Mouse (Mus musculus) midbrain, embryonic 16.5 days (tissue): Measurements from ENCODE around the gene Myh9. TPM values are rescaled to one million over a fixed set of nuclear protein-coding genes. Genes with fewer than 3 reads are reported as not detected.
A peak's percentile ranks its signal among the peaks of the same experiment; 100 is the strongest.
"Not testable (repeated sequence)": the region's sequence is repeated elsewhere in the genome, so short reads cannot be mapped to it uniquely, and the experiment has no call there.

Source experiments
- ATAC-seq: fragments of 200-750 bp; cut with Nextera tagmentation; 2 replicates; pipeline ENCODE4 v1.8.0; 2017; ENCODE audit warnings: moderate TSS enrichment
- H3K27ac ChIP-seq: fragments of 300-500 bp; sonication (generic); 2 replicates; pipeline ENCODE4 v1.5.1; 2014; ENCODE audit warnings: mild to moderate bottlenecking, low read length, mixed read lengths
- H3K27me3 ChIP-seq: fragments of 300-500 bp; sonication (generic); 2 replicates; pipeline ENCODE4 v1.6.1; 2014; ENCODE audit warnings: low read depth, low read length, mixed read lengths; ENCODE audit not compliant: control insufficient read depth, insufficient read depth
- H3K36me3 ChIP-seq: fragments of 300-500 bp; sonication (generic); 2 replicates; pipeline ENCODE4 v1.6.1; 2014; ENCODE audit warnings: mild to moderate bottlenecking, low read length, moderate library complexity, mixed read lengths; ENCODE audit not compliant: control insufficient read depth, insufficient read depth
- H3K4me1 ChIP-seq: fragments of 300-500 bp; sonication (generic); 2 replicates; pipeline ENCODE4 v1.6.1; 2014; ENCODE audit warnings: mild to moderate bottlenecking, low read length, mixed read lengths; ENCODE audit not compliant: control insufficient read depth, insufficient read depth
- H3K4me2 ChIP-seq: fragments of 300-500 bp; sonication (generic); 2 replicates; pipeline ENCODE4 v1.6.1; 2014; ENCODE audit warnings: mild to moderate bottlenecking, low read length, mixed read lengths
- H3K4me3 ChIP-seq: fragments of 300-500 bp; sonication (generic); 2 replicates; pipeline ENCODE4 v1.5.1; 2014; ENCODE audit warnings: low read depth, mild to moderate bottlenecking, low read length, moderate library complexity, mixed read lengths
- H3K9ac ChIP-seq: fragments of 300-500 bp; sonication (generic); 2 replicates; pipeline ENCODE4 v1.6.1; 2014; ENCODE audit warnings: low read depth, low read length, mixed read lengths
- H3K9me3 ChIP-seq: fragments of 300-500 bp; sonication (generic); replicated peaks from 2 replicates; pipeline ENCODE4 v1.6.1; 2014; ENCODE audit warnings: mild to moderate bottlenecking, low read length, mixed read lengths; ENCODE audit not compliant: control insufficient read depth, poor library complexity, severe bottlenecking
- WGBS: fragments of 180-500 bp; shearing (Covaris S2); extraction: QIAGEN DNeasy Blood & Tissue Kit; methylation state at CpG from one replicate; pipeline ENCODE4 v1.1.7; 2014; 5-methylcytosine and 5-hydroxymethylcytosine counted together
- polyA plus RNA-seq: library from polyadenylated mRNA; unstranded; fragments of >200 nt; fragmentation: Nextera tagmentation; extraction: Ambion mirVana; gene quantifications from 2 replicates; pipeline ENCODE4 v1.2.1, GENCODE M21; 2015

Myh9 gene
- polyA plus RNA-seq, 1 experiment from 2014 or later: 9.5 TPM

GRCm38 (mm10) chr15:77847826-77848225 is 5.9 kb upstream of the Myh9 start:
- Histone ChIP-seq H3K9ac (no peak overlapping the region), H3K36me3 (no peaks in the 10 kb centered on the region), H3K4me1 (no peaks in the 10 kb centered on the region), H3K27me3 (no peaks in the 10 kb centered on the region), H3K4me2 (no peak overlapping the region), H3K4me3 (no peak overlapping the region), H3K27ac (no peak overlapping the region), H3K9me3 (no peaks in the 10 kb centered on the region)
- WGBS: 73% methylated on average over 3 of the region's 3 CpGs
- ATAC-seq: no peak

- Histone ChIP-seq H3K4me1 (0 out of 2 replicates have a peak, but pooled peaks cover 3% of the 10 kb centered on the region), H3K9ac (no peak overlapping the region), H3K27ac (no peak overlapping the region), H3K36me3 (no peaks in the 10 kb centered on the region), H3K27me3 (no peaks in the 10 kb centered on the region), H3K4me3 (no peak overlapping the region), H3K4me2 (no peak overlapping the region), H3K9me3 (no peaks in the 10 kb centered on the region)
- no peak for ATAC-seq
- 76% methylated on average over 3 of the region's 3 CpGs for WGBS
Observed at GRCm38 (mm10) chr15:77847108-77847507, 5.1 kb upstream of the Myh9 start.

- H3K4me3 ChIP-seq, ATAC-seq, H3K27me3 ChIP-seq, H3K4me2 ChIP-seq, H3K9me3 ChIP-seq, H3K36me3 ChIP-seq, H3K9ac ChIP-seq, H3K27ac ChIP-seq, H3K4me1 ChIP-seq: not testable (repeated sequence)
- 87% methylated on average over 11 of the region's 11 CpGs for WGBS
Observed at GRCm38 (mm10) chr15:77845931-77846595, 4.1 kb upstream of the Myh9 start.

- no peak overlapping the region for H3K4me3 ChIP-seq
- no peaks in the 10 kb centered on the region for H3K27me3 ChIP-seq
- H3K4me1 ChIP-seq: peaks cover 13% of the 10 kb centered on the region
- no peak overlapping the region for H3K4me2 ChIP-seq
- no peak overlapping the region for H3K27ac ChIP-seq
- H3K9me3 ChIP-seq: no peaks in the 10 kb centered on the region
- 90% methylated on average over 16 of the region's 16 CpGs for WGBS
- no peaks in the 10 kb centered on the region for H3K36me3 ChIP-seq
- ATAC-seq: no peak
- no peak overlapping the region for H3K9ac ChIP-seq
Observed at GRCm38 (mm10) chr15:77844955-77845635, 3.1 kb upstream of the Myh9 start.

- ATAC-seq: no peak
- H3K36me3 ChIP-seq: no peaks in the 10 kb centered on the region
- no peaks in the 10 kb centered on the region for H3K27me3 ChIP-seq
- H3K4me3 ChIP-seq: no peak overlapping the region
- no peak overlapping the region for H3K4me2 ChIP-seq
- H3K9ac ChIP-seq: no peak overlapping the region
- WGBS: 85% methylated on average over 6 of the region's 6 CpGs
- H3K9me3 ChIP-seq: no peaks in the 10 kb centered on the region
- H3K4me1 ChIP-seq: peaks cover 18% of the 10 kb centered on the region
- H3K27ac ChIP-seq: no peak overlapping the region
Observed at GRCm38 (mm10) chr15:77844048-77844447, 2.1 kb upstream of the Myh9 start.

- H3K4me2 ChIP-seq, H3K27me3 ChIP-seq, H3K9ac ChIP-seq, H3K36me3 ChIP-seq, ATAC-seq, H3K9me3 ChIP-seq, H3K27ac ChIP-seq, H3K4me3 ChIP-seq: not testable (repeated sequence)
- 66% methylated on average over 11 of the region's 13 CpGs for WGBS
- peaks cover 18% of the 10 kb centered on the region for H3K4me1 ChIP-seq
Observed at GRCm38 (mm10) chr15:77843494-77844041, 1.6 kb upstream of the Myh9 start.

GRCm38 (mm10) chr15:77843046-77843445 is 1.1 kb upstream of the Myh9 start:
- Histone ChIP-seq H3K27me3 (no peaks in the 10 kb centered on the region), H3K9me3 (no peaks in the 10 kb centered on the region), H3K27ac (no peak overlapping the region), H3K4me3 (peak overlapping the region; percentile 71), H3K4me1 (peaks cover 22% of the 10 kb centered on the region), H3K9ac (no peak overlapping the region), H3K36me3 (no peaks in the 10 kb centered on the region), H3K4me2 (peak overlapping the region; percentile 71)
- 36% methylated on average over 2 of the region's 2 CpGs for WGBS
- no peak for ATAC-seq

GRCm38 (mm10) chr15:77841361-77842046 is 471 bp downstream of the Myh9 start:
- Histone ChIP-seq H3K9me3 (no peaks in the 10 kb centered on the region), H3K27me3 (no peaks in the 10 kb centered on the region), H3K4me3 (peak overlapping the region; percentile 71), H3K4me1 (peaks cover 23% of the 10 kb centered on the region), H3K9ac (peak overlapping the region; percentile 82), H3K4me2 (peak overlapping the region; percentile 96), H3K36me3 (no peaks in the 10 kb centered on the region), H3K27ac (peak overlapping the region; percentile 80)
- WGBS: under 1% methylated on average over 80 of the region's 80 CpGs
- ATAC-seq: peak; percentile 61
